Mouse (Mus musculus) forebrain, embryonic 14.5 days (tissue): ENCODE measurements at regions not wholly inside any gene's neighbourhood (a gene's known extent, or its start where the extent isn't known, plus 50 kb on each side); places are given as distances from the start of the nearest gene placed in this dataset.

Source experiments
- ATAC-seq: fragments of 200-750 bp; cut with Nextera tagmentation; 2 replicates; pipeline ENCODE4 v1.8.0; 2017; ENCODE audit warnings: mild to moderate bottlenecking, moderate library complexity
- DNase-seq: peaks from one replicate; pipeline ENCODE4 v3.0.0-alpha.2; 2015; ENCODE audit warnings: low spot score
- H3K27ac ChIP-seq: fragments of 300-500 bp; sonication (generic); 2 replicates; pipeline ENCODE4 v1.5.1; 2014; ENCODE audit warnings: low read depth, mild to moderate bottlenecking, control low read depth, low read length, moderate library complexity
- H3K27me3 ChIP-seq: fragments of 300-500 bp; sonication (generic); replicated peaks from 2 replicates; pipeline ENCODE4 v1.6.1; 2014; ENCODE audit warnings: low read length, control low read depth, mixed read lengths; ENCODE audit not compliant: control insufficient read depth, insufficient read depth
- H3K36me3 ChIP-seq: fragments of 300-500 bp; sonication (generic); 2 replicates; pipeline ENCODE4 v1.6.1; 2014; ENCODE audit warnings: low read length, control low read depth; ENCODE audit not compliant: control insufficient read depth, insufficient read depth
- H3K4me1 ChIP-seq: fragments of 300-500 bp; sonication (generic); 2 replicates; pipeline ENCODE4 v1.6.1; 2014; ENCODE audit warnings: antibody characterized with exemption, low read length, control low read depth; ENCODE audit not compliant: control insufficient read depth, insufficient read depth
- H3K4me2 ChIP-seq: fragments of 300-500 bp; sonication (generic); 2 replicates; pipeline ENCODE4 v1.6.1; 2014; ENCODE audit warnings: mild to moderate bottlenecking, control low read depth, low read length
- H3K4me3 ChIP-seq: fragments of 300-500 bp; sonication (generic); 2 replicates; pipeline ENCODE4 v1.5.1; 2014; ENCODE audit warnings: low read depth, low read length, control low read depth
- H3K9ac ChIP-seq: fragments of 300-500 bp; sonication (generic); 2 replicates; pipeline ENCODE4 v1.6.1; 2014; ENCODE audit warnings: mild to moderate bottlenecking, low read length, control low read depth, moderate library complexity
- H3K9me3 ChIP-seq: fragments of 300-500 bp; sonication (generic); replicated peaks from 2 replicates; pipeline ENCODE4 v1.6.1; 2016; ENCODE audit warnings: low read length, control low read depth, mixed read lengths; ENCODE audit not compliant: control insufficient read depth
- WGBS: fragments of 180-500 bp; shearing (Covaris S2); extraction: QIAGEN DNeasy Blood & Tissue Kit; methylation state at CpG from one replicate; pipeline ENCODE4 v1.1.7; 2014; 5-methylcytosine and 5-hydroxymethylcytosine counted together

DNA sequence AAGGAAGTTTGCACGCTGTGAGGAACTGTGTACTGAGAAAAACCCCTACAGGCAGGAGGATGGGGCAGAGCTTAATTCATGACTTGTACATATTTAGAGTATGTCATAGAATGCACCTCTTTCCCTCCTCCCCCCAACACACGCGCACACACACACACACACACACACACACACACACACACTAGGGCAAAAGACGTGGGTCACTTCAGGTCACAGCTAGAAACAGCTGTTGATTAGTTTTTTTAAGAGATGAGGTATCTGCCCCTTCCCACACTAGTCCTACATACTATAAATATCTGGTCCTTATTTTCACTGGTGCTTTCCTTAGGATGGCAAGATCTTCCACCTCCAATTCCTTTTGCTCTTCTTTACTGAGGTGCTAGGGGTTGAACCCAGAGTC, 1207.7 kb upstream of the A1bg start:
- no peak overlapping the region for H3K4me2 ChIP-seq
- no peaks in the 10 kb centered on the region for H3K9me3 ChIP-seq
- H3K27ac ChIP-seq, result no peak overlapping the region
- H3K4me3 ChIP-seq, result no peak overlapping the region
- no peaks in the 10 kb centered on the region for H3K27me3 ChIP-seq
- no peak for ATAC-seq
- no peak overlapping the region for H3K9ac ChIP-seq
- no peaks in the 10 kb centered on the region for H3K4me1 ChIP-seq
- no peak for DNase-seq
- H3K36me3 ChIP-seq, result no peaks in the 10 kb centered on the region
- 89% methylated on average over 4 of the region's 4 CpGs for WGBS

DNA sequence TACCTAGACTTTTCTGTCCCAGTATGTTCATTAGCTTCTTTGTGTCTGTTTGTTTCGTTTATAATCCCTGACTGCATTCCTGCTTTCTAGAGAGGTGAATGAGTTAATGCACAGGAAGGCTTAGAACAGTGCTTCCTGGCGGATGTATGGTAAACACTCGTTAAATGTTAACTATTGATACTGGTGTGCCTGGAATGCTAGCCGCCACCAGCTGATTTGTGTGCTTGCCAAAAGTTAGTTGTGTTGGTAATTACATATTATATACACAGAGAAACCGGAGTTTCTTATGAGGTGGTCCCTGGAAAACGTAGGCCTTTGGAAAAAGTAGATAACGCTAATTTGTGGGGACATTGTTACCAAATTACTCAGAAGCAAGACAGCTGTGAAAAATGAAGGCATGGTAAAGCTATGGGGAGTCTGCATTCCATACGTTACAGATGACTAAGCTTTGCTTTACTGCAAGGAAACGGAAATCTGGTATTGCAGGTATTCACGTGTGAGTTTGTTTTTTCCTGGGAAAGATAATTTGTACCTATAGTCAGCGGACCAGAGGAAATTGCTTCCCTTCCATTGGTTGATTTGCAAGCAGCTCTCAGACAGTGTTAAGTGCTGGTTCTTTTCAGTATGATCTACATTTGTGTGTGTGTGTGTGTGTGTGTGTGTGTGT, 1205.9 kb upstream of the A1bg start:
- DNase-seq (no peak), ATAC-seq (no peak)
- no peak overlapping the region for H3K4me2 ChIP-seq
- WGBS, result 24% methylated on average over 11 of the region's 11 CpGs
- H3K9ac ChIP-seq, result no peak overlapping the region
- no peaks in the 10 kb centered on the region for H3K36me3 ChIP-seq
- no peak overlapping the region for H3K4me3 ChIP-seq
- H3K27ac ChIP-seq, result no peak overlapping the region
- H3K9me3 ChIP-seq, result no peaks in the 10 kb centered on the region
- H3K27me3 ChIP-seq, result no peaks in the 10 kb centered on the region
- no peaks in the 10 kb centered on the region for H3K4me1 ChIP-seq

GRCm38 (mm10) chr15:62127602-62128158, 1204.9 kb upstream of the A1bg start:
- Histone ChIP-seq H3K4me1 (no peaks in the 10 kb centered on the region), H3K27ac (no peak overlapping the region), H3K36me3 (no peaks in the 10 kb centered on the region), H3K9me3 (no peaks in the 10 kb centered on the region), H3K4me2 (no peak overlapping the region), H3K27me3 (no peaks in the 10 kb centered on the region), H3K4me3 (no peak overlapping the region), H3K9ac (no peak overlapping the region)
- ATAC-seq (peak; percentile 73), DNase-seq (peak; percentile 61)
- WGBS, result 22% methylated on average over 11 of the region's 11 CpGs

GRCm38 (mm10) chr15:62125718-62126117, 1202.9 kb upstream of the A1bg start:
- 90% methylated on average over 7 of the region's 7 CpGs for WGBS
- no peaks in the 10 kb centered on the region for H3K27me3 ChIP-seq
- no peaks in the 10 kb centered on the region for H3K4me1 ChIP-seq
- no peak overlapping the region for H3K4me2 ChIP-seq
- DNase-seq, result no peak
- no peak overlapping the region for H3K4me3 ChIP-seq
- no peaks in the 10 kb centered on the region for H3K9me3 ChIP-seq
- no peak for ATAC-seq
- H3K36me3 ChIP-seq, result no peaks in the 10 kb centered on the region
- no peak overlapping the region for H3K27ac ChIP-seq
- H3K9ac ChIP-seq, result no peak overlapping the region

- Histone ChIP-seq H3K4me3 (no peak overlapping the region), H3K9ac (no peak overlapping the region), H3K27ac (no peak overlapping the region), H3K27me3 (no peaks in the 10 kb centered on the region), H3K9me3 (no peaks in the 10 kb centered on the region), H3K36me3 (no peaks in the 10 kb centered on the region), H3K4me1 (no peaks in the 10 kb centered on the region), H3K4me2 (no peak overlapping the region)
- ATAC-seq, result no peak
- 81% methylated on average over 4 of the region's 4 CpGs for WGBS
- no peak for DNase-seq
These were observed 1200.9 kb upstream of the A1bg start for GRCm38 (mm10) chr15:62123756-62124155.

DNA sequence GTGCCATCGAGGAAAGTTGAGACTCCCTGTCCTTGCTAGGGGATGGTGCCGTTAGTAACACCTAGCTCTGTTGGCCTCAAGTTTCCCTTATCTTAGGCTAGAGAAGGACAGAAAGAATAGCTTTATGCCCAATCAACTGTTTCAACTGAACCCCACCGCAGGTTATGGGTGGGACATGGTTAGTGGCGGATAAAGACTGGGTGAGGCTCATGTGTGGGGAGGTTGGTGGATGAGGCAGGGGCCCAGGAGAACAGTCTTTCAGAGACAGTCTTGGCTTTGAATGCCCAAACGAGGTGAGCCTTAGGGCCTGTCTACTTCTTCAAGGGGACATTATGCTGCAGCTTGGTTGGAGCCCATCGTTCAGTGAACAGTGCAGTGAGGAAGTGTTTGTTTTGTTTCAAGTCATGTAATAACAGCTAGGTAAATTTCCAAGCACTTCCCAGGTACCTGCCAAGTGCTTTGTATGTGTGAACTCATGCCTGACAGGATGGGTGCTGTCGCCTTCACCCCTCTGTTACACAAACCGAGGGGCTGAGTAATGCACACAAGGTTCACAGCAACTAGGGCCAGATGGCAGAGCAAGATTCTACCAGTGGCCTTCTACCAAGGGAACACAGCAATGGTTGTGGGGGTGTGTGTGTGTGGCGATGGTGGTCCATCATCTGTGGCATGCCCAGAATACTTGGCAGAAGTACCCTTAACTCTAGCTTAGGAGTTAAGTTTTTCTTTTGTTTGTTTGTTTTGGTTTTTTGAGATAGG, 1199.6 kb upstream of the A1bg start:
- WGBS, result 91% methylated on average over 9 of the region's 9 CpGs
- H3K9me3 ChIP-seq, result no peaks in the 10 kb centered on the region
- no peak overlapping the region for H3K27ac ChIP-seq
- no peaks in the 10 kb centered on the region for H3K4me1 ChIP-seq
- H3K4me2 ChIP-seq, result no peak overlapping the region
- H3K9ac ChIP-seq, result no peak overlapping the region
- DNase-seq, result no peak
- no peaks in the 10 kb centered on the region for H3K36me3 ChIP-seq
- no peaks in the 10 kb centered on the region for H3K27me3 ChIP-seq
- no peak for ATAC-seq
- H3K4me3 ChIP-seq, result no peak overlapping the region

GRCm38 (mm10) chr15:62121696-62122095, 1198.9 kb upstream of the A1bg start:
- Histone ChIP-seq H3K27me3 (no peaks in the 10 kb centered on the region), H3K36me3 (no peaks in the 10 kb centered on the region), H3K9ac (no peak overlapping the region), H3K9me3 (no peaks in the 10 kb centered on the region), H3K27ac (no peak overlapping the region), H3K4me1 (no peaks in the 10 kb centered on the region), H3K4me2 (no peak overlapping the region), H3K4me3 (no peak overlapping the region)
- 84% methylated on average over 4 of the region's 4 CpGs for WGBS
- ATAC-seq, result no peak
- no peak for DNase-seq

DNA sequence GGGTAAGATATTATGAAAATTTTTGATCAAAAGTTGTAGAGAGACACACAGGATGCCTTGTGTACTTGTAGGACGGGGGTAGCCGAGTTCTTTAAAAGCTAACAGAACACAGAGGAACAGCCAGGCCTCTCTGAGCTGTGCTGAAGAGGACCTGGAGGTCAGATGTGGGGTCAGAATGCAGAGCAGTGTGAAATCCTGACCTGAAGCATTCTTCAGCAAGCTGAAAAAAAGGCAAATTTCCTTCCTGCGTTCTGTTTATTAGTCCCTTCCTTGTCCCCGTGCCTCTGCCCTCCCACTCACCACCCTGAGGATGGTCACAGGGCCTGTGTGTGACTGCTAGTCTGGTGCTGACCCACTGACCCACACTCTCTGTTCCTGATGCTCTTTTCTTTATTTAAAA, 1197.9 kb upstream of the A1bg start:
- H3K9ac ChIP-seq, result no peak overlapping the region
- 57% methylated on average over 4 of the region's 4 CpGs for WGBS
- no peaks in the 10 kb centered on the region for H3K9me3 ChIP-seq
- no peaks in the 10 kb centered on the region for H3K27me3 ChIP-seq
- no peak overlapping the region for H3K4me2 ChIP-seq
- no peaks in the 10 kb centered on the region for H3K4me1 ChIP-seq
- H3K36me3 ChIP-seq, result no peaks in the 10 kb centered on the region
- H3K4me3 ChIP-seq, result no peak overlapping the region
- no peak overlapping the region for H3K27ac ChIP-seq
- no peak for ATAC-seq
- no peak for DNase-seq

- WGBS, result 89% methylated on average over 10 of the region's 10 CpGs
- no peak overlapping the region for H3K9ac ChIP-seq
- H3K9me3 ChIP-seq, result no peaks in the 10 kb centered on the region
- ATAC-seq (no peak), DNase-seq (no peak)
- no peaks in the 10 kb centered on the region for H3K36me3 ChIP-seq
- no peak overlapping the region for H3K27ac ChIP-seq
- no peaks in the 10 kb centered on the region for H3K4me1 ChIP-seq
- no peak overlapping the region for H3K4me2 ChIP-seq
- H3K27me3 ChIP-seq, result no peaks in the 10 kb centered on the region
- no peak overlapping the region for H3K4me3 ChIP-seq
These were observed 1196.2 kb upstream of the A1bg start for GRCm38 (mm10) chr15:62118997-62119396.
